Mouse (Mus musculus) limb, embryonic 10.5 days (tissue): ENCODE measurements around the gene Ccdc97. TPM values are rescaled to one million over a fixed set of nuclear protein-coding genes. Genes with fewer than 3 reads are reported as not detected.

ENCODE experiments used
- DNase-seq: peaks from one replicate; pipeline ENCODE4 v3.0.0-alpha.2; 2017; ENCODE audit warnings: low spot score
- H3K27ac ChIP-seq: fragments of 300-500 bp; sonication (generic); 2 replicates; pipeline ENCODE4 v1.5.1; 2016; ENCODE audit warnings: mild to moderate bottlenecking
- H3K27me3 ChIP-seq: fragments of 300-500 bp; sonication (generic); 2 replicates; pipeline ENCODE4 v1.6.1; 2016; ENCODE audit warnings: low read depth, mild to moderate bottlenecking; ENCODE audit not compliant: poor library complexity, severe bottlenecking
- H3K36me3 ChIP-seq: fragments of 300-500 bp; sonication (generic); 2 replicates; pipeline ENCODE4 v1.6.1; 2016; ENCODE audit warnings: mild to moderate bottlenecking, moderate library complexity
- H3K4me1 ChIP-seq: fragments of 300-500 bp; sonication (generic); 2 replicates; pipeline ENCODE4 v1.6.1; 2016
- H3K4me3 ChIP-seq: fragments of 300-500 bp; sonication (generic); 2 replicates; pipeline ENCODE4 v1.5.1; 2016; ENCODE audit warnings: mild to moderate bottlenecking, moderate library complexity
- H3K9me3 ChIP-seq: fragments of 300-500 bp; sonication (generic); replicated peaks from 2 replicates; pipeline ENCODE4 v1.6.1; 2016; ENCODE audit warnings: mild to moderate bottlenecking
- WGBS: fragments of 180-500 bp; shearing (Covaris S2); methylation state at CpG from one replicate; pipeline ENCODE4 v1.1.7; 2016; 5-methylcytosine and 5-hydroxymethylcytosine counted together
- polyA plus RNA-seq: library from polyadenylated mRNA; unstranded; fragments of >200 nt; fragmentation: Nextera tagmentation; extraction: Ambion mirVana; gene quantifications from 2 replicates; pipeline ENCODE4 v1.2.1, GENCODE M21; 2016

Ccdc97 gene
- polyA plus RNA-seq, 1 experiment from 2014 or later, result 31.5 TPM

GRCm38 (mm10) chr7:25669158-25669557 lies 49.7 kb downstream of the Ccdc97 start:
- H3K36me3 ChIP-seq, result peaks cover 56% of the 10 kb centered on the region
- DNase-seq, result no peak
- peaks cover 14% of the 10 kb centered on the region for H3K27me3 ChIP-seq
- H3K4me3 ChIP-seq, result no peak overlapping the region
- H3K9me3 ChIP-seq, result no peaks in the 10 kb centered on the region
- H3K4me1 ChIP-seq, result no peaks in the 10 kb centered on the region
- no peak overlapping the region for H3K27ac ChIP-seq
- WGBS, result 88% methylated on average over 10 of the region's 10 CpGs

GRCm38 (mm10) chr7:25666381-25666780 lies 52.5 kb downstream of the Ccdc97 start:
- Histone ChIP-seq H3K27ac (no peak overlapping the region), H3K4me3 (no peak overlapping the region), H3K4me1 (no peaks in the 10 kb centered on the region), H3K36me3 (peaks cover 83% of the 10 kb centered on the region), H3K9me3 (no peaks in the 10 kb centered on the region), H3K27me3 (no peaks in the 10 kb centered on the region)
- 92% methylated on average over 8 of the region's 8 CpGs for WGBS
- DNase-seq, result no peak

Other genes with a start within 250 kb of the Ccdc97 start
- 1.5 and 1.7 TPM in 2 replicates for gene Ceacam1, start 241.5 kb downstream of the Ccdc97 start, polyA plus RNA-seq
- 0.08 TPM in 1 of 2 replicates, not detected in the other for gene Ceacam2, start 179.2 kb downstream of the Ccdc97 start, polyA plus RNA-seq
- not detected in 2 replicates for gene Erich4, start 103.2 kb downstream of the Ccdc97 start, polyA plus RNA-seq
- 34.1 and 35.2 TPM in 2 replicates for gene Dmac2, start 99.7 kb downstream of the Ccdc97 start, polyA plus RNA-seq
- gene B3gnt8, start 92.4 kb downstream of the Ccdc97 start, polyA plus RNA-seq, result 1.4 and 1.9 TPM in 2 replicates
- gene Bckdha, start 60.1 kb downstream of the Ccdc97 start, polyA plus RNA-seq, result 63.0 and 66.4 TPM in 2 replicates
- 88.3 and 109 TPM in 2 replicates for gene Exosc5, start 59.9 kb downstream of the Ccdc97 start, polyA plus RNA-seq
- gene Tmem91, start 43.9 kb downstream of the Ccdc97 start, polyA plus RNA-seq, result 2.9 and 3.4 TPM in 2 replicates
- gene B9d2, start 38.3 kb downstream of the Ccdc97 start, polyA plus RNA-seq, result 33.0 and 37.7 TPM in 2 replicates
- 1.4 and 1.6 TPM in 2 replicates for gene Tgfb1, start 32.1 kb downstream of the Ccdc97 start, polyA plus RNA-seq
- 61.7 and 67.7 TPM in 2 replicates for gene Hnrnpul1, start 35.7 kb upstream of the Ccdc97 start, polyA plus RNA-seq
- gene Axl, start 69.6 kb upstream of the Ccdc97 start, polyA plus RNA-seq, result 19.4 and 28.1 TPM in 2 replicates
- 1.0 and 1.1 TPM in 2 replicates for gene Cyp2s1, start 97.8 kb upstream of the Ccdc97 start, polyA plus RNA-seq
- not detected in 2 replicates for gene Cyp2b10, start 178.5 kb upstream of the Ccdc97 start, polyA plus RNA-seq